In the genomic region with DNA sequence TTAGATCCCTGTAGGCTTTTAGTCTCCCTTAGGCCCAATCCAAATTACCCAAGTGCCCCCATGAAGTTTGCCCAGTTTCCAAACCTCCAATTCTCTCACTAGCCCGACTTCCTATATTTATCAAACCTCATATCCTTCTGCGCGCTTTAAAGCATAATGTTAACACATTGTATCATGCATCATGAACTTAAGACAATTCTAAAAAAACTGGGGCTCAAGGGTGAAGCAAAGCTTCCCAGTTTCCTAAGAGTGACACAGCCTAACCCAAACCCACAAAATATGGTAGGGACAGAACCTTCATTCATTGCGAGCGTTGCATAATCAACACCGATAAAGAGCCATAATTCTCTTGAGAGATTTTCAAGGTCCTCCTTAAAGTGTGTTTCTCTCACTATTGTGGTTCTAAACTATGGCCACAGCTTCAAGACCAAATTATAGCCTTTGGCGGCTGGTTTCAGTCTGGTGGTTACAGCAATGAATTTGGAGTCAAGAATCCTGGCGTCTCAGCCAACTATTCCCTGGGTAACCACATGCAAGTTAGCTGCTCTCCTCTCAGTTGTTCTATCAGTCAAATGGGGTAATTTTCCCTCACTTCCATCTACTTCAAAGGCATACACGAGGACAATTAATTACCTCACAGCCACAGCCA, we compare ENCODE assay signal across 10 mouse cellular contexts.
"Had no signal": no experiment of that assay in that cellular context is flagged by ENCODE, and none has a peak within 500 bp of the region (broad histone marks: within the 10 kb centered on the region; RNA-seq: fewer than 3 reads in every experiment).

No protein-coding gene starts in this region.

- H3K4me1 ChIP-seq: midbrain, embryonic 10.5 days; midbrain, embryonic 15.5 days had no signal

- ATAC-seq: midbrain, embryonic 15.5 days had no signal

- H3K27ac ChIP-seq: left cerebral cortex, adult 2 months; limb, embryonic 12.5 days; liver, embryonic 14.5 days; midbrain, embryonic 10.5 days; midbrain, embryonic 15.5 days; stomach, postnatal 0 days had no signal

- H3K9ac ChIP-seq: limb, embryonic 12.5 days; liver, embryonic 14.5 days; midbrain, embryonic 15.5 days had no signal

- H3K4me3 ChIP-seq: left cerebral cortex, adult 2 months; limb, embryonic 12.5 days; midbrain, embryonic 10.5 days; midbrain, embryonic 15.5 days had no signal

- H3K4me2 ChIP-seq: limb, embryonic 12.5 days; midbrain, embryonic 15.5 days had no signal

- DNase-seq: kidney, adult 8-10 months; kidney, postnatal 25 days; thymus, adult 18-20 months; thymus, postnatal 25 days had no signal

- H3K36me3 ChIP-seq: limb, embryonic 12.5 days; midbrain, embryonic 10.5 days; midbrain, embryonic 15.5 days had no signal

- H3K9me3 ChIP-seq: limb, embryonic 12.5 days; midbrain, embryonic 10.5 days; midbrain, embryonic 15.5 days had no signal

- H3K27me3 ChIP-seq: limb, embryonic 12.5 days; midbrain, embryonic 15.5 days had no signal
